Mouse (Mus musculus) testis, adult 2 months (tissue): ENCODE data around the gene Chtf18.

Experiments
- CTCF ChIP-seq: fragments of 200-500 bp; IDR thresholded peaks from 2 replicates; pipeline ENCODE4 v1.5.1; 2012; ENCODE audit warnings: low read depth, mild to moderate bottlenecking, inconsistent platforms, low read length, moderate library complexity; ENCODE audit not compliant: control insufficient read depth, insufficient read depth, insufficient replicate concordance
- POLR2A ChIP-seq: fragments of 200-500 bp; IDR thresholded peaks from 2 replicates; pipeline ENCODE4 v1.6.1; 2012; ENCODE audit warnings: low read depth, mild to moderate bottlenecking, inconsistent platforms, low read length, moderate library complexity; ENCODE audit not compliant: control insufficient read depth

DNA sequence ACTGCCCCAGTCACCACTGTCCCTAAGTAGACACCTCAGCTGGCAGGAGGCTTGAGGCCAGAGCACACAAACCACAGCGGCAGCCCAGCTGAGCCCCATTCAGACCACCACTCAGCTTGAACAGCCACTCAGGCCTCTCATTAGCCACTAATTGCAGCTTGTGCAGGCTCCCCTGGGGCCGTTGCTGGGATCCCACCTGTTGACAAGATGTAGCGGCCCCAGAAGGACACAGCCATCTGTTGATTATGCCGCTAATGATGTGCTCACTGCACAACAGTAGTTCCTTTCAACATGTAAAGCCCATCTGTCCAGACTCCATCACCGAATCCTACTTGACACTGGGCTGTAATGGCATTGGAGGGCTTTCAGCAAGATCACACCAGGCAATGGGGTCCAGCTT is 38.7 kb upstream of the Chtf18 start:
- TF ChIP-seq POLR2A (no peak), CTCF (no peak)
